Mouse (Mus musculus) CD4-positive naive resting alpha-beta T cell, adult 76 days (primary cell): ENCODE measurements around the gene Abcf3. TPM values are rescaled to one million over a fixed set of nuclear protein-coding genes. Genes with fewer than 3 reads are reported as not detected.

Source experiments
- total RNA-seq: library from RNA; stranded (reverse); gene quantifications from one replicate; pipeline ENCODE4 v1.2.4, GENCODE M21; 2023

Abcf3 gene
- 106 TPM for total RNA-seq

GRCm38 (mm10) chr16:20548096-20548948 is at the start of gene Abcf3:
TSS of gene Abcf3 (plus strand) at chr16:20548577.

GRCm38 (mm10) chr16:20498677-20499475 is 49.5 kb upstream of the Abcf3 start, which contains the start of gene Eif2b5:
TSS of gene Eif2b5 (plus strand) at chr16:20498817.

GRCm38 (mm10) chr16:20516726-20517201 is 31.6 kb upstream of the Abcf3 start, which contains the start of gene Dvl3:
TSS of gene Dvl3 (plus strand) at chr16:20516982.

GRCm38 (mm10) chr16:20535296-20536080 is 12.9 kb upstream of the Abcf3 start, which contains the start of gene Ap2m1:
TSS of gene Ap2m1 (plus strand) at chr16:20535478.

GRCm38 (mm10) chr16:20589366-20589938 is 41.1 kb downstream of the Abcf3 start, which contains the start of gene Vwa5b2:
TSS of gene Vwa5b2 (plus strand) at chr16:20589471.

Other genes starting within 250 kb of the Abcf3 start
- 78.7 TPM for gene Parl, start 246.2 kb upstream of the Abcf3 start, total RNA-seq
- gene Cyp2ab1, start 223.2 kb upstream of the Abcf3 start, total RNA-seq: not detected
- 64.7 TPM for gene Abcc5, start 122.2 kb upstream of the Abcf3 start, total RNA-seq
- gene Eif2b5, start 49.8 kb upstream of the Abcf3 start, total RNA-seq: 42.3 TPM
- gene Dvl3, start 31.6 kb upstream of the Abcf3 start, total RNA-seq: 33.0 TPM
- gene Ap2m1, start 13.1 kb upstream of the Abcf3 start, total RNA-seq: 157 TPM
- not detected for gene Vwa5b2, start 40.9 kb downstream of the Abcf3 start, total RNA-seq
- gene Eef1akmt4, start 63.0 kb downstream of the Abcf3 start, total RNA-seq: 3.8 TPM
- gene Gm49333, start 63.0 kb downstream of the Abcf3 start, total RNA-seq: not detected
- 9.2 TPM for gene Alg3, start 63.2 kb downstream of the Abcf3 start, total RNA-seq
- 0.44 TPM for gene Camk2n2, start 72.7 kb downstream of the Abcf3 start, total RNA-seq
- gene Ece2, start 81.3 kb downstream of the Abcf3 start, total RNA-seq: not detected
- 108 TPM for gene Psmd2, start 103.1 kb downstream of the Abcf3 start, total RNA-seq
- gene Eif4g1, start 119.7 kb downstream of the Abcf3 start, total RNA-seq: 295 TPM
- 1.1 TPM for gene Fam131a, start 144.7 kb downstream of the Abcf3 start, total RNA-seq
- gene Polr2h, start 169.1 kb downstream of the Abcf3 start, total RNA-seq: 20.8 TPM
- gene Clcn2, start 169.2 kb downstream of the Abcf3 start, total RNA-seq: 5.5 TPM
- gene Chrd, start 184.6 kb downstream of the Abcf3 start, total RNA-seq: not detected
- gene Thpo, start 185.9 kb downstream of the Abcf3 start, total RNA-seq: not detected